ENCODE assay signal across 8 mouse cellular contexts in genomic region chr1:182281251-182281711, GRCm38 (mm10). TPM values are rescaled to one million over a fixed set of nuclear protein-coding genes. Genes with fewer than 3 reads are reported as not detected.
DNase-seq lines count a peak whose midpoint lies in the region; ATAC-seq and TF ChIP-seq lines count a peak whose summit lies in the region.

No protein-coding gene starts in this region.

- DNase-seq in adrenal gland, adult (ENCODE audit: inconsistent age in 2 of 2, low spot score in 1 of 2) = peak; percentile 13 to 55
- no peak for DNase-seq in adrenal gland, adult 18-20 months (ENCODE audit: low spot score in 2 of 2)
- DNase-seq in G1E (ENCODE audit: low spot score) = peak; percentile 51
- DNase-seq in midbrain, embryonic 10.5 days (ENCODE audit: low spot score) = no peak
- DNase-seq in thymus, adult 2 months = peak; percentile 29

- no peak for TF ChIP-seq POLR2A in thymus, adult 2 months (IDR thresholded peaks at IDR 0.05; ENCODE audit: control insufficient read depth, extremely low read depth, insufficient read depth, low read length, poor library complexity)

- no peaks in the 10 kb centered on the region for H3K27me3 ChIP-seq in G1E (ENCODE audit: insufficient read depth, low read length)
- no peaks in the 10 kb centered on the region for H3K27me3 ChIP-seq in embryonic facial prominence, embryonic 15.5 days
- H3K27me3 ChIP-seq in hindbrain, embryonic 16.5 days (replicated peaks; ENCODE audit: control insufficient read depth, insufficient read depth, low read length) = no peaks in the 10 kb centered on the region
- peaks cover 17% of the 10 kb centered on the region; the same call in 1 of the 2 replicates for H3K27me3 ChIP-seq in midbrain, embryonic 10.5 days (ENCODE audit: low read depth, poor library complexity, severe bottlenecking)
- H3K27me3 ChIP-seq in thymus, adult 2 months (ENCODE audit: control insufficient read depth, insufficient read depth, low read length) = no peaks in the 10 kb centered on the region

- H3K4me2 ChIP-seq in embryonic facial prominence, embryonic 15.5 days (replicated peaks) = peak overlapping the region; percentile 74
- peak overlapping the region; percentile 87 for H3K4me2 ChIP-seq in hindbrain, embryonic 16.5 days (ENCODE audit: low read length)

- ATAC-seq in G1E (ENCODE audit: extremely low read depth, insufficient number of reproducible peaks, low FRiP score, poor library complexity, severe bottlenecking) = peak; percentile 64
- no peak for ATAC-seq in embryonic facial prominence, embryonic 15.5 days (ENCODE audit: insufficient number of reproducible peaks, low FRiP score, low TSS enrichment, low read depth)
- ATAC-seq in hindbrain, embryonic 16.5 days = no peak
- ATAC-seq in granulocyte monocyte progenitor cell, adult 5-6 weeks (replicated peaks; ENCODE audit: poor library complexity, severe bottlenecking) = no peak

- peaks cover 45% of the 10 kb centered on the region for H3K4me1 ChIP-seq in G1E (ENCODE audit: insufficient read depth, low read depth, low read length)
- peaks cover 23% of the 10 kb centered on the region for H3K4me1 ChIP-seq in embryonic facial prominence, embryonic 15.5 days
- H3K4me1 ChIP-seq in hindbrain, embryonic 16.5 days (ENCODE audit: control insufficient read depth, insufficient read depth, low read depth, low read length) = peaks cover 19% of the 10 kb centered on the region
- H3K4me1 ChIP-seq in midbrain, embryonic 10.5 days = peaks cover 31% of the 10 kb centered on the region
- H3K4me1 ChIP-seq in thymus, adult 2 months (replicated peaks; ENCODE audit: control insufficient read depth, insufficient read depth, low read length) = peaks cover 16% of the 10 kb centered on the region

- 14% methylated on average over 9 of the region's 9 CpGs for WGBS in embryonic facial prominence, embryonic 15.5 days
- 18% methylated on average over 9 of the region's 9 CpGs for WGBS in hindbrain, embryonic 16.5 days
- WGBS in midbrain, embryonic 10.5 days = 28% methylated on average over 9 of the region's 9 CpGs
- 30% methylated on average over 9 of the region's 9 CpGs for WGBS in thymus, adult 2 months

- no peak overlapping the region for H3K9ac ChIP-seq in embryonic facial prominence, embryonic 15.5 days
- peak overlapping the region; percentile 46 for H3K9ac ChIP-seq in hindbrain, embryonic 16.5 days (ENCODE audit: low read depth, low read length)

- H3K36me3 ChIP-seq in G1E (replicated peaks) = peaks cover 44% of the 10 kb centered on the region
- peaks cover 31% of the 10 kb centered on the region for H3K36me3 ChIP-seq in embryonic facial prominence, embryonic 15.5 days
- H3K36me3 ChIP-seq in hindbrain, embryonic 16.5 days (ENCODE audit: control insufficient read depth, insufficient read depth, low read length) = peaks cover 20% of the 10 kb centered on the region
- H3K36me3 ChIP-seq in midbrain, embryonic 10.5 days = peaks cover 31% of the 10 kb centered on the region
- peaks cover 24% of the 10 kb centered on the region for H3K36me3 ChIP-seq in thymus, adult 2 months (ENCODE audit: control insufficient read depth, insufficient read depth, low read length)

- TF ChIP-seq CTCF in G1E (IDR thresholded peaks at IDR 0.05; ENCODE audit: low read depth, low read length) = no peak
- no peak for TF ChIP-seq CTCF in thymus, adult 2 months (IDR thresholded peaks at IDR 0.05; ENCODE audit: borderline replicate concordance, control insufficient read depth, extremely low read depth, insufficient read depth, low read length, poor library complexity)

- H3K9me3 ChIP-seq in G1E (replicated peaks) = no peaks in the 10 kb centered on the region
- no peaks in the 10 kb centered on the region for H3K9me3 ChIP-seq in embryonic facial prominence, embryonic 15.5 days (replicated peaks)
- H3K9me3 ChIP-seq in hindbrain, embryonic 16.5 days (ENCODE audit: control insufficient read depth, low read length) = no peaks in the 10 kb centered on the region
- no peaks in the 10 kb centered on the region for H3K9me3 ChIP-seq in midbrain, embryonic 10.5 days (replicated peaks)

- H3K4me3 ChIP-seq in G1E (ENCODE audit: low read depth, low read length) = peak overlapping the region; percentile 88; the same call in 1 of the 2 replicates
- peak overlapping the region; percentile 85 for H3K4me3 ChIP-seq in embryonic facial prominence, embryonic 15.5 days (replicated peaks)
- peak overlapping the region; percentile 93 for H3K4me3 ChIP-seq in hindbrain, embryonic 16.5 days (ENCODE audit: low read length)
- peak overlapping the region; percentile 76 for H3K4me3 ChIP-seq in midbrain, embryonic 10.5 days
- H3K4me3 ChIP-seq in thymus, adult 2 months (ENCODE audit: control insufficient read depth, insufficient read depth, low read length) = no peak overlapping the region

- 0 out of 2 replicates have a peak overlapping the region, but pooled peaks have one; percentile 28 for H3K27ac ChIP-seq in embryonic facial prominence, embryonic 15.5 days (replicated peaks)
- no peak overlapping the region for H3K27ac ChIP-seq in hindbrain, embryonic 16.5 days (ENCODE audit: low read depth, low read length)
- H3K27ac ChIP-seq in midbrain, embryonic 10.5 days (replicated peaks) = no peak overlapping the region
- H3K27ac ChIP-seq in thymus, adult 2 months (ENCODE audit: control insufficient read depth, insufficient read depth, low read length) = no peak overlapping the region

RNA-seq across cellular contexts. Expression of gene Degs1, which starts 1.3 kb away (rescaled TPM):
- 10 to 100 TPM; 77.1 to 82.5 TPM for total RNA-seq in adrenal gland, adult 18-20 months (2021)
- 75.6 and 86.3 TPM in 2 replicates for total RNA-seq in G1E (2014; fragmentation: Nextera tagmentation)
- total RNA-seq in G1E (2017) = 59.1 and 65.5 TPM in 2 replicates
- polyA plus RNA-seq in G1E (2012) = 19.2 and 21.3 TPM in 2 replicates
- polyA plus RNA-seq in embryonic facial prominence, embryonic 15.5 days (2015; fragmentation: Nextera tagmentation; extraction: Ambion mirVana) = 142 and 143 TPM in 2 replicates
- 102 and 116 TPM in 2 replicates for polyA plus RNA-seq in hindbrain, embryonic 16.5 days (2015; fragmentation: Nextera tagmentation; extraction: Ambion mirVana)
- polyA plus RNA-seq in midbrain, embryonic 10.5 days (2016; fragmentation: Nextera tagmentation; extraction: Ambion mirVana) = 68.6 and 73.7 TPM in 2 replicates
- polyA plus RNA-seq in thymus, adult 2 months (2012; rRNA removed) = 53.7 and 67.3 TPM in 2 replicates
- total RNA-seq in granulocyte monocyte progenitor cell, adult 5-6 weeks (2014; fragmentation: Nextera tagmentation) = 47.8 and 48.3 TPM in 2 replicates
- 41.5 and 45.5 TPM in 2 replicates for total RNA-seq in granulocyte monocyte progenitor cell, adult 5-6 weeks (2017)

Comparison
In these comparisons a context has a peak if more than half of its experiments do, and no peak if none do; other contexts are left out.
1. DNase-seq: peak in adrenal gland, adult (2 of 2), G1E (single experiment) and thymus, adult 2 months (single experiment); none in adrenal gland, adult 18-20 months (0 of 2) and midbrain, embryonic 10.5 days (single experiment).